Mouse (Mus musculus): ENCODE measurements around the gene Ugp2. TPM values are rescaled to one million over a fixed set of nuclear protein-coding genes. Genes with fewer than 3 reads are reported as not detected.
"Not testable (repeated sequence)": the region's sequence is repeated elsewhere in the genome, so short reads cannot be mapped to it uniquely, and the experiment has no call there.

Ugp2 gene
- polyA plus RNA-seq, 1 experiment from 2014 or later, result 61.2 TPM

DNA sequence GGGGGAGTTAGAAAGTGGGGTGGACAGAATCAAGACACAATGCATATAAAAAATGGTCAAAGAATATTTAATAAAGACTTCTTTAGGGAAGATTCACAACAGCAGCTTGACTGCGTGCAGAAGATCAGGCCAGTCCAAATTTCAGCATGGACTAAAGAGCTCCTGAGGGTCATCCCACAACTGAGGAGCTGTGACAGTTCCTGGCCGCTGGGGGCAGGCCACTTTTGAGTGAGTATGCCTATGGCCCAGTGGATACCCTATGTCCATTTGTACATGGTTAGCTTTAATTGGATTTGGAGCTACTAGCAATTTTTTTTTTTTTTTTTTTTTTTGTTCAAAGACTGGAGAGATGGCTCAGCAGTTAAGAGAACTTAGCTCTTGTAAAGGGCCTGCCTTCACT, 44.2 kb downstream of the Ugp2 start:
- no peak overlapping the region for H3K9ac ChIP-seq (replicated peaks)
- H3K27me3 ChIP-seq, result no peaks in the 10 kb centered on the region
- H3K4me2 ChIP-seq (replicated peaks), result no peak overlapping the region
- H3K27ac ChIP-seq, result no peak overlapping the region
- no peaks in the 10 kb centered on the region for H3K9me3 ChIP-seq
- 0 out of 2 replicates have a peak, but pooled peaks have one; percentile 62 for ATAC-seq
- H3K36me3 ChIP-seq, result peaks cover 52% of the 10 kb centered on the region
- WGBS, result 64% methylated on average over 2 of the region's 2 CpGs
- no peaks in the 10 kb centered on the region for H3K4me1 ChIP-seq (replicated peaks)
- no peak overlapping the region for H3K4me3 ChIP-seq (replicated peaks)

GRCm38 (mm10) chr11:21325781-21326180, 45.2 kb downstream of the Ugp2 start:
- Histone ChIP-seq H3K4me2 (replicated peaks) (no peak overlapping the region), H3K9me3 (no peaks in the 10 kb centered on the region), H3K27me3 (no peaks in the 10 kb centered on the region), H3K27ac (no peak overlapping the region), H3K4me1 (replicated peaks) (no peaks in the 10 kb centered on the region), H3K4me3 (replicated peaks) (no peak overlapping the region), H3K36me3 (peaks cover 53% of the 10 kb centered on the region), H3K9ac (replicated peaks) (no peak overlapping the region)
- ATAC-seq, result no peak
- WGBS, result 96% methylated on average over 5 of the region's 5 CpGs

GRCm38 (mm10) chr11:21322349-21322748, 48.7 kb downstream of the Ugp2 start:
- WGBS, result 85% methylated on average over 3 of the region's 3 CpGs
- H3K9ac ChIP-seq (replicated peaks), result no peak overlapping the region
- no peak overlapping the region for H3K4me2 ChIP-seq (replicated peaks)
- no peaks in the 10 kb centered on the region for H3K27me3 ChIP-seq
- H3K4me1 ChIP-seq (replicated peaks), result no peaks in the 10 kb centered on the region
- ATAC-seq, result no peak
- no peak overlapping the region for H3K4me3 ChIP-seq (replicated peaks)
- H3K9me3 ChIP-seq, result no peaks in the 10 kb centered on the region
- no peak overlapping the region for H3K27ac ChIP-seq
- H3K36me3 ChIP-seq, result peaks cover 37% of the 10 kb centered on the region

DNA sequence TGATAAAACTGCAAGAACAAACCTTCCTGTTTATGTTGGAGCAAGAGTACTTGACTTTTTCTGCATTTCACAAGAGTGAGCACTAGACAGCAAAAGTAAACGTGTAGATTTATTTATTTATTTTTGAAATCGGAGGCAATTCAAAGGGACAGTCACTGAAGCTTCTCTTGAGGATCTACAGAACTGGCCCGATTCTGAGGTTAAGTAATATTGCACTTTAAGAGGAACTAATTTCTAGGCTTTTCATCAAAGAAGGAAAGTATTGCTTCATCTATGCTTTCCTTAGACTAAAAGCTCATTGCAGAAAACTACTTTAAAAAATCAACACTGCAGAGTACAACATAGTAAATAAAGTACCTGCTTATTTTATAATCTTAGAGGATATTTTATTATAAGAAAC, 49.4 kb downstream of the Ugp2 start:
- no peak overlapping the region for H3K4me3 ChIP-seq (replicated peaks)
- H3K36me3 ChIP-seq, result peaks cover 35% of the 10 kb centered on the region
- H3K4me1 ChIP-seq (replicated peaks), result no peaks in the 10 kb centered on the region
- no peak for ATAC-seq
- no peak overlapping the region for H3K9ac ChIP-seq (replicated peaks)
- no peak overlapping the region for H3K27ac ChIP-seq
- 91% methylated on average over 3 of the region's 3 CpGs for WGBS
- no peak overlapping the region for H3K4me2 ChIP-seq (replicated peaks)
- no peaks in the 10 kb centered on the region for H3K27me3 ChIP-seq
- H3K9me3 ChIP-seq, result no peaks in the 10 kb centered on the region

GRCm38 (mm10) chr11:21313922-21314657, 56.9 kb downstream of the Ugp2 start:
- ATAC-seq, result no peak
- WGBS, result 90% methylated on average over 9 of the region's 9 CpGs
- Histone ChIP-seq H3K9me3 (no peaks in the 10 kb centered on the region), H3K9ac (replicated peaks) (no peak overlapping the region), H3K4me1 (replicated peaks) (no peaks in the 10 kb centered on the region), H3K4me3 (replicated peaks) (no peak overlapping the region), H3K27ac (no peak overlapping the region), H3K36me3 (peaks cover 20% of the 10 kb centered on the region), H3K27me3 (no peaks in the 10 kb centered on the region), H3K4me2 (replicated peaks) (no peak overlapping the region)

DNA sequence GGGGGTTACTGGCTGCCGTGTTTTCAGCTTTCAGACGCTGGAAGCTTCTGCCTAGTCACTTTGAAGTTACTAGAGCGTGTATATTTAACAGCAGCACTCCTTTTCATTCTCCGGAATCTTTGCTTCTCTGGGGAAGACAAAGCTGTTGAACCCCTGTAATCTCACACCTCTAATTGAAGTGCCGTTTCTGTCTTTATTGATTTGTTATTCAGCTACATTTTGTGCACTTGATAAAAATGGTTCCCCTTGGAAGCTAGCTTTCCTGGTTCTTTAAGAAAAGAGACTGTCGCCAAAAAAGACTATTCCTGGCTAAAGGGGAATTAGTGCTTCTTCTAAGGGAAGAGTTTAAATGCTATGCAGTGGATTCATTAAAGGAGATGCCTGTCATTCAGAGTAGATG, 61.5 kb downstream of the Ugp2 start:
- H3K27me3 ChIP-seq, result no peaks in the 10 kb centered on the region
- no peaks in the 10 kb centered on the region for H3K9me3 ChIP-seq
- no peak overlapping the region for H3K4me2 ChIP-seq (replicated peaks)
- no peak overlapping the region for H3K27ac ChIP-seq
- ATAC-seq, result no peak
- H3K4me1 ChIP-seq (replicated peaks), result no peaks in the 10 kb centered on the region
- H3K9ac ChIP-seq (replicated peaks), result no peak overlapping the region
- 19% methylated on average over 6 of the region's 6 CpGs for WGBS
- H3K4me3 ChIP-seq (replicated peaks), result no peak overlapping the region
- peaks cover 27% of the 10 kb centered on the region for H3K36me3 ChIP-seq

DNA sequence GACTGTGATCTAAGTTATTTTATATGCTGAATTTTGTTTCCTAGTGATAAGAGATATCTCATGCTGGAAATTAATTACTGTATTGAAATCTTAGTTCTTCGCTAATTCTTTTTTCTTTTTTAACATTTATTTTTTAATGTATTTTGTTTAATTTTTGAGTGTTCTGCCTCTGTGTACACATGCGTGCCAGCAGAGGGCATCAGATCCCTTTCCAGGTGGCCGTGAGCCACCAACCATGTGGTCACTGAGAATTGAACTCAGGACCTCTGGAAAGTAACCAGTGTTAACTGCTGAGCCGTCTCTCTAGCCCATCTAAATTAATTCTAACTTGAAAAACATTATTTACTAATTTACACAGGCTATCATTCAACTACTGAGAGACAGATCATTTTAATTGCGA, 62.9 kb downstream of the Ugp2 start:
- Histone ChIP-seq H3K4me2 (replicated peaks) (no peak overlapping the region), H3K4me1 (replicated peaks) (no peaks in the 10 kb centered on the region), H3K9me3 (no peaks in the 10 kb centered on the region), H3K27me3 (no peaks in the 10 kb centered on the region), H3K9ac (replicated peaks) (no peak overlapping the region), H3K4me3 (replicated peaks) (no peak overlapping the region), H3K27ac (no peak overlapping the region), H3K36me3 (peaks cover 17% of the 10 kb centered on the region)
- 82% methylated on average over 5 of the region's 5 CpGs for WGBS
- ATAC-seq, result no peak

GRCm38 (mm10) chr11:21307078-21307668, 63.8 kb downstream of the Ugp2 start:
- Histone ChIP-seq H3K4me2 (replicated peaks) (no peak overlapping the region), H3K27ac (no peak overlapping the region), H3K36me3 (peaks cover 20% of the 10 kb centered on the region), H3K4me3 (replicated peaks) (no peak overlapping the region), H3K4me1 (replicated peaks) (no peaks in the 10 kb centered on the region), H3K9me3 (no peaks in the 10 kb centered on the region), H3K9ac (replicated peaks) (no peak overlapping the region), H3K27me3 (no peaks in the 10 kb centered on the region)
- ATAC-seq, result no peak
- WGBS, result 86% methylated on average over 5 of the region's 5 CpGs

- ATAC-seq, result no peak
- H3K9ac ChIP-seq (replicated peaks), result no peak overlapping the region
- no peaks in the 10 kb centered on the region for H3K4me1 ChIP-seq (replicated peaks)
- H3K4me3 ChIP-seq (replicated peaks), result no peak overlapping the region
- no peaks in the 10 kb centered on the region for H3K9me3 ChIP-seq
- H3K27ac ChIP-seq, result no peak overlapping the region
- no peaks in the 10 kb centered on the region for H3K27me3 ChIP-seq
- peaks cover 30% of the 10 kb centered on the region for H3K36me3 ChIP-seq
- no peak overlapping the region for H3K4me2 ChIP-seq (replicated peaks)
- WGBS, result 87% methylated on average over 3 of the region's 3 CpGs
Observed at GRCm38 (mm10) chr11:21303619-21304018, 67.4 kb downstream of the Ugp2 start.

GRCm38 (mm10) chr11:21295486-21295885, 75.5 kb downstream of the Ugp2 start:
- Histone ChIP-seq H3K9me3 (no peaks in the 10 kb centered on the region), H3K4me1 (replicated peaks) (no peaks in the 10 kb centered on the region), H3K9ac (replicated peaks) (no peak overlapping the region), H3K4me2 (replicated peaks) (no peak overlapping the region), H3K27ac (no peak overlapping the region), H3K4me3 (replicated peaks) (no peak overlapping the region), H3K36me3 (peaks cover 17% of the 10 kb centered on the region), H3K27me3 (no peaks in the 10 kb centered on the region)
- 91% methylated on average over 5 of the region's 5 CpGs for WGBS
- no peak for ATAC-seq

- ATAC-seq; H3K27me3 ChIP-seq; H3K9ac ChIP-seq (replicated peaks); H3K9me3 ChIP-seq; H3K4me1 ChIP-seq (replicated peaks); H3K4me2 ChIP-seq (replicated peaks); H3K36me3 ChIP-seq; H3K4me3 ChIP-seq (replicated peaks); H3K27ac ChIP-seq: not testable (repeated sequence)
- WGBS, result 98% methylated on average over 2 of the region's 2 CpGs
Observed at GRCm38 (mm10) chr11:21288153-21288552, 82.8 kb downstream of the Ugp2 start.

DNA sequence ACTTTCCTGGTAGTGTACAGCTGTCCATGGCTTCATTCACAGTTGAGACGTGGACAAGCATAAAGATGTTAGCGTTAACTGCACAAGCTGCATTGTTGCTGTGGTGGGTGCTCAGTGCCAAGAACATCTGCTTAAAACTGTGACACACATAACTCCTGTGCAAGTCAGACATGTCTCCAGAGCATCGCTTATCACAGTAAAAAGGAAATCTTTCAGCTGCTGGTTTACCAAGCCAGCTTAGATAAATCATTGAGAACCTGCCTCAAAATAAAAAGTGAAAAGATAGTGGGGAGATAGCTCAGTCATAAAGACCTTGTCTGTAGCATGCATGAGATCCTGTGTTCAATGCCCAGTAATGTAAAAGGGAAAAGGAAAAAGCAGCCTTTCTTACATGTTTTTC, 84.6 kb downstream of the Ugp2 start:
- Histone ChIP-seq H3K4me3 (replicated peaks) (no peak overlapping the region), H3K4me1 (replicated peaks) (no peaks in the 10 kb centered on the region), H3K27ac (no peak overlapping the region), H3K9me3 (no peaks in the 10 kb centered on the region), H3K9ac (replicated peaks) (no peak overlapping the region), H3K27me3 (no peaks in the 10 kb centered on the region), H3K36me3 (0 out of 2 replicates have a peak, but pooled peaks cover 4% of the 10 kb centered on the region), H3K4me2 (replicated peaks) (no peak overlapping the region)
- WGBS, result 95% methylated on average over 3 of the region's 3 CpGs
- no peak for ATAC-seq

DNA sequence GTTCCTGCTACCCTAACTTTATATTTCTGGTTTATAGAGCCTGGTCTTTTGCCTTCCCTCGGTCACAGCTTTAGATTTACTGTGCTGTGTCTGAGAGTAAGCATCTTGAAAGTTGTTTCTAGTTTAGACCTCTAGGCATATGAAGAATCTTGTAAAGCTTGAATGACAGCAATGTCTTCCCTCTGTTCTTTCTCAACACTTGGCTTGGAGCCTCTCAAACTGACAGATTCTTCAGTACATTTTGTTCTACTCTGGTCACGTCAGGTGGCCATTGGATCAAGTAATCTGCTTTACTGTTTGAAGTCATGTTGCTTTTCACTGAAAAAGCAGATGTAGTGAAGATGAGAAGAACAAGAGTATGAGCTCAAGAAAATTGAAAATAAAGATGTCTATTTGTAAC, 94.8 kb downstream of the Ugp2 start:
- H3K9ac ChIP-seq (replicated peaks), result no peak overlapping the region
- 95% methylated on average over 2 of the region's 2 CpGs for WGBS
- no peaks in the 10 kb centered on the region for H3K4me1 ChIP-seq (replicated peaks)
- H3K4me3 ChIP-seq (replicated peaks), result no peak overlapping the region
- ATAC-seq, result no peak
- peaks cover 3% of the 10 kb centered on the region; the same call in 1 of the 2 replicates for H3K36me3 ChIP-seq
- no peak overlapping the region for H3K4me2 ChIP-seq (replicated peaks)
- no peaks in the 10 kb centered on the region for H3K27me3 ChIP-seq
- H3K9me3 ChIP-seq, result no peaks in the 10 kb centered on the region
- no peak overlapping the region for H3K27ac ChIP-seq

Data from midbrain, embryonic 13.5 days (tissue).